Mouse (Mus musculus) heart, adult 2 months (tissue): ENCODE measurements at regions not wholly inside any gene's neighbourhood (a gene's known extent, or its start where the extent isn't known, plus 50 kb on each side); places are given as distances from the start of the nearest gene placed in this dataset.

ENCODE experiments used
- CTCF ChIP-seq: fragments of 200-600 bp; IDR thresholded peaks from 2 replicates; pipeline ENCODE4 v1.8.1; 2022; ENCODE audit warnings: antibody characterized with exemption, mild to moderate bottlenecking, moderate library complexity
- EP300 ChIP-seq: fragments of 200-500 bp; IDR thresholded peaks from 2 replicates; pipeline ENCODE4 v1.6.1; 2011; ENCODE audit warnings: low read depth, low read length, control low read depth; ENCODE audit not compliant: insufficient read depth
- POLR2A ChIP-seq: fragments of 200-500 bp; IDR thresholded peaks from 2 replicates; pipeline ENCODE4 v1.6.1; 2011; ENCODE audit warnings: mild to moderate bottlenecking, low read depth, low read length, control low read depth; ENCODE audit not compliant: insufficient read depth

DNA sequence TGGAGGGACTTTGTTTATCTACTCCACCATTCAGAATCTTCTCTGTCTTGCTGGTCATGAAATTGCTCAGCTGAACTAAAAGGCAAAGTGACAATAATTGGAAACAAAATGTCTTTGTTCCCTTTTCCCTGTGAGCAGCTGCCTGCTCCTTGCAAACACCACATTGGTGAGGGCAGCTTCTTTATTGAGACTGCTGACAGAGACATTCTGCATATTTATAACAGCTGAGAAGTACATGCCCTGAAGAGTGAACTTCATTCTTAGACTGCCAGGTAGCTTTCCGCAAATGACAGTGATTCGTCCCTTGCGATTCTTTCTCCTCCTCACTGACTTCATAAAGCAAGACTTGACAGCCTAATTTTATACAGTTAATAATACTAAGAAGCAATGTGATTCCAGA is 237.0 kb downstream of the Cps1 start:
- no peak for TF ChIP-seq CTCF
- no peak for TF ChIP-seq POLR2A
- no peak for TF ChIP-seq EP300
